Mouse (Mus musculus): ENCODE measurements around the gene Synj2.

- TF ChIP-seq CTCF (IDR thresholded peaks at IDR 0.05; ENCODE audit: low read depth, low read length): no peak
- no peak for TF ChIP-seq POLR2AphosphoS5 (IDR thresholded peaks at IDR 0.05; ENCODE audit: insufficient replicate concordance, low read depth, low read length)
- TF ChIP-seq TAL1 (conservative IDR thresholded peaks at IDR 0.05; ENCODE audit: low read depth, low read length): no peak
- no peak for TF ChIP-seq GATA1 (IDR thresholded peaks at IDR 0.05; ENCODE audit: borderline replicate concordance, low read length)
These were observed 126.5 kb downstream of the Synj2 start for GRCm38 (mm10) chr17:6067613-6068012.
